Mouse (Mus musculus): ENCODE measurements at regions not wholly inside any gene's neighbourhood (a gene's known extent, or its start where the extent isn't known, plus 50 kb on each side); places are given as distances from the start of the nearest gene placed in this dataset.

GRCm38 (mm10) chr15:62166786-62167185 is 1244.0 kb upstream of the A1bg start:
- no peak for TF ChIP-seq CHD2 (IDR thresholded peaks at IDR 0.05; ENCODE audit: low read depth, low read length)
- in situ Hi-C loops (cut with MboI; ENCODE audit: low sequenced_read_pairs in 2 of 2, unreplicated experiment in 2 of 2) = no loop called here
- Histone ChIP-seq H3K27ac (ENCODE audit: insufficient read depth, low read depth, low read length, poor library complexity, severe bottlenecking) (no peak overlapping the region), H3K9me3 (ENCODE audit: control insufficient read depth, insufficient read depth, low read depth, low read length) (no peaks in the 10 kb centered on the region), H3K36me3 (ENCODE audit: control insufficient read depth, insufficient read depth, low read length, poor library complexity, severe bottlenecking) (peaks cover 13% of the 10 kb centered on the region), H3K4me1 (ENCODE audit: control insufficient read depth in 2 of 2, insufficient read depth in 2 of 2, low read length in 2 of 2, poor library complexity in 1 of 2) (peaks cover 3 to 11% of the 10 kb centered on the region in 2 experiments; a peak in 2 of 4 replicates), H3K9ac (ENCODE audit: insufficient read depth, low read depth, low read length, poor library complexity, severe bottlenecking) (no peak overlapping the region), H3K4me3 (ENCODE audit: insufficient read depth in 1 of 2, low read depth in 1 of 2, low read length in 2 of 2, poor library complexity in 1 of 2, severe bottlenecking in 1 of 2) (no peak overlapping the region)
- no peak for DNase-seq (ENCODE audit: low read depth, low spot score)

- Histone ChIP-seq H3K4me3 (ENCODE audit: insufficient read depth in 1 of 2, low read depth in 1 of 2, low read length in 2 of 2, poor library complexity in 1 of 2, severe bottlenecking in 1 of 2) (no peak overlapping the region), H3K36me3 (ENCODE audit: control insufficient read depth, insufficient read depth, low read length, poor library complexity, severe bottlenecking) (peaks cover 13% of the 10 kb centered on the region), H3K4me1 (ENCODE audit: control insufficient read depth in 2 of 2, insufficient read depth in 2 of 2, low read length in 2 of 2, poor library complexity in 1 of 2) (peaks cover 5 to 13% of the 10 kb centered on the region in 2 experiments), H3K9me3 (ENCODE audit: control insufficient read depth, insufficient read depth, low read depth, low read length) (no peaks in the 10 kb centered on the region), H3K27ac (ENCODE audit: insufficient read depth, low read depth, low read length, poor library complexity, severe bottlenecking) (no peak overlapping the region), H3K9ac (ENCODE audit: insufficient read depth, low read depth, low read length, poor library complexity, severe bottlenecking) (no peak overlapping the region)
- DNase-seq (ENCODE audit: low read depth, low spot score) = no peak
- no peak for TF ChIP-seq ZNF384 (IDR thresholded peaks at IDR 0.05; ENCODE audit: low read depth, low read length)
- no peak for TF ChIP-seq HCFC1 (IDR thresholded peaks at IDR 0.05; ENCODE audit: borderline replicate concordance, insufficient read depth, low read length)
- TF ChIP-seq MAFK (IDR thresholded peaks at IDR 0.05; ENCODE audit: insufficient read depth, low read depth, low read length) = no peak
- TF ChIP-seq CHD2 (IDR thresholded peaks at IDR 0.05; ENCODE audit: low read depth, low read length) = no peak
- TF ChIP-seq ZC3H11A (IDR thresholded peaks at IDR 0.05; ENCODE audit: borderline replicate concordance, low read depth, low read length) = no peak
- in situ Hi-C loops (cut with MboI; ENCODE audit: low sequenced_read_pairs in 2 of 2, unreplicated experiment in 2 of 2) = no loop called here
Observed at GRCm38 (mm10) chr15:62165826-62166500, 1243.2 kb upstream of the A1bg start.

DNA sequence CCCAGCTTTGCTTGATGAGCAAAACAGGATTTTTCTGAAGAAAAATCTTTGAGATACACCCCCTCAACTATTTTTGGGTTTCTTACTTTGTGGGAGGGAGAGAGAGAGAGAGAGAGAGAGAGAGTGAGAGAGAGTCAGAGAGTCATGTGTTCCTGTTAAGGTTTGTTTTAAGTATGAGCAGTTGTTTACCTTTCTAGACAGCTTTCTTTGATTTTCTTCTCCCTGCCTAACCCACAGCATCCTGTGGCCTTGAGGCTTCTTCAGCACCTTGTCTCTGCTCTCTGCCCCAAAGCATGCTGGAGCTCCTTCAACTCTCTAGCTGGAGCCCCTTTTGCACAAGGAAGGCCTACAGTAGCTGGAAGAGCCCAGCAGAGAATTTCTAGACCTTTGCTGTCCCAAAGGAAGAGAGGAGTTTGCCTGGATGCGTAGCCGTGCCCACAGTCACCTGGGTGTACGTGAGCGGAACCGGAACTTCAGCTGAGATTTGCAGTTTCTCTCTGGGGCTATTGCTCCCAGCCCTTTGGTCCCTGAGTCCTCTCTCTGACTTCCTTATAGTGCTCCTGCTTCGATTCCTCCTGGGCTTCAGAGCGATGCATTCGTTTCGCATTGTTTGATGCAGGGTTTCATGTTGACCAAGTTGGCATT is 1242.1 kb upstream of the A1bg start:
- TF ChIP-seq ZNF384 (IDR thresholded peaks at IDR 0.05; ENCODE audit: low read depth, low read length) (no peak), HCFC1 (IDR thresholded peaks at IDR 0.05; ENCODE audit: borderline replicate concordance, insufficient read depth, low read length) (no peak), CHD2 (IDR thresholded peaks at IDR 0.05; ENCODE audit: low read depth, low read length) (no peak), MAFK (IDR thresholded peaks at IDR 0.05; ENCODE audit: insufficient read depth, low read depth, low read length) (no peak), ZC3H11A (IDR thresholded peaks at IDR 0.05; ENCODE audit: borderline replicate concordance, low read depth, low read length) (no peak)

DNA sequence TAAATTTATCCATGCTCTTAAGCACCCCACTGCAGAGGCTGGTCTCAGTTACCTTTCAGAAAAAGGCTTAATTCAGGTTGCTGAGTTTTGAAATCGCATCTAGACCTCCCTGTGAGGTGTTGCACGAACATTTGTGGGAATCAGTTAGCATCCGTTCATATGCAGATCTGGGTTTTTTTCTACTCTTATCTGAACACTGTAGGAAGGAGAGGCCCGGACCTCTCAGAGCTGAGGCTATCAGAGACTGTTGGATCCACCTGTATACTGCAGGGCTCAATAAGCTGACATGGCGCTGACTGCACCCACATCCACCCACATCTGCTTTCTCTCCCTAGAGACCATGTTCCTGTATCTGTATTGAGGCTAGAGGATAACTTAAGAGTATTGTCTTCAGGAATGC is 1240.4 kb upstream of the A1bg start:
- in situ Hi-C loops (cut with MboI; ENCODE audit: low sequenced_read_pairs in 2 of 2, unreplicated experiment in 2 of 2) = no loop called here
- H3K9me3 ChIP-seq (ENCODE audit: control insufficient read depth, insufficient read depth, low read depth, low read length) = no peaks in the 10 kb centered on the region

More for the DNA sequence above, 1242.1 kb upstream of the A1bg start:
- no peak for DNase-seq (ENCODE audit: low read depth, low spot score)
- Histone ChIP-seq H3K4me3 (ENCODE audit: insufficient read depth in 1 of 2, low read depth in 1 of 2, low read length in 2 of 2, poor library complexity in 1 of 2, severe bottlenecking in 1 of 2) (no peak overlapping the region), H3K36me3 (ENCODE audit: control insufficient read depth, insufficient read depth, low read length, poor library complexity, severe bottlenecking) (peaks cover 13% of the 10 kb centered on the region), H3K4me1 (ENCODE audit: control insufficient read depth in 2 of 2, insufficient read depth in 2 of 2, low read length in 2 of 2, poor library complexity in 1 of 2) (peaks cover 5 to 13% of the 10 kb centered on the region in 2 experiments), H3K9me3 (ENCODE audit: control insufficient read depth, insufficient read depth, low read depth, low read length) (no peaks in the 10 kb centered on the region), H3K9ac (ENCODE audit: insufficient read depth, low read depth, low read length, poor library complexity, severe bottlenecking) (no peak overlapping the region), H3K27ac (ENCODE audit: insufficient read depth, low read depth, low read length, poor library complexity, severe bottlenecking) (no peak overlapping the region)
- in situ Hi-C loops (cut with MboI; ENCODE audit: low sequenced_read_pairs in 2 of 2, unreplicated experiment in 2 of 2) = no loop called here

More for the DNA sequence above, 1240.4 kb upstream of the A1bg start:
- no peak overlapping the region for H3K27ac ChIP-seq (ENCODE audit: insufficient read depth, low read depth, low read length, poor library complexity, severe bottlenecking)
- H3K4me1 ChIP-seq (ENCODE audit: control insufficient read depth in 2 of 2, insufficient read depth in 2 of 2, low read length in 2 of 2, poor library complexity in 1 of 2) = peaks cover 5 to 13% of the 10 kb centered on the region in 2 experiments
- peaks cover 13% of the 10 kb centered on the region for H3K36me3 ChIP-seq (ENCODE audit: control insufficient read depth, insufficient read depth, low read length, poor library complexity, severe bottlenecking)
- peak; percentile 54; the same call in 1 of the 2 replicates for TF ChIP-seq ZNF384 (IDR thresholded peaks at IDR 0.05; ENCODE audit: low read depth, low read length)
- no peak for TF ChIP-seq ZC3H11A (IDR thresholded peaks at IDR 0.05; ENCODE audit: borderline replicate concordance, low read depth, low read length)
- H3K9ac ChIP-seq (ENCODE audit: insufficient read depth, low read depth, low read length, poor library complexity, severe bottlenecking) = no peak overlapping the region
- no peak for DNase-seq (ENCODE audit: low read depth, low spot score)
- H3K4me3 ChIP-seq (ENCODE audit: insufficient read depth in 1 of 2, low read depth in 1 of 2, low read length in 2 of 2, poor library complexity in 1 of 2, severe bottlenecking in 1 of 2) = no peak overlapping the region

Measured in ES-E14 (cell line).